Comparison of ENCODE assay signal across 28 mouse cellular contexts in the genomic region with DNA sequence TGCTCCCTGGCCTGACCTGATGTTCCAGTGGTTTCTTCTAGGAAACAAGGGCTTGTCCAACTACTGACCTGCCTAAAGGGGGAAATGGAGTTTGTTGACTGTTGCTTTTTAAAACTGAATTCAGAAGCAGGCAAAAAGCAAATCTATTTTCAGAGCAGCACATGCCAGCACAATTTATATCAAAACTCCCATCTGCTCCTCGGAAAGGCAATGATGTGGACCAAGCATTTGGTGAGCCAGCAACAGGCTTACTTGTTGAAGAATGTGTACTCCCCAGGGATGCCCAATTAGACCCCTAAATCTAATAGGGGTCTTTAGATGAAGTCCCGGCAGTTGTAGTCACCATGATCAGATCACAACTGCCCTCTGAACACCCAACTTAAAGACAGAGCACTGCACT.
DNase-seq lines count a peak whose midpoint lies in the region; ATAC-seq and TF ChIP-seq lines count a peak whose summit lies in the region.
"Had no signal": no experiment of that assay in that cellular context is flagged by ENCODE, and none has a peak within 500 bp of the region (broad histone marks: within the 10 kb centered on the region; RNA-seq: fewer than 3 reads in every experiment).

No protein-coding gene starts in this region.

- no peaks in the 10 kb centered on the region for H3K36me3 ChIP-seq in forebrain, postnatal 0 days (ENCODE audit: insufficient read depth)
- no peaks in the 10 kb centered on the region for H3K36me3 ChIP-seq in forebrain, embryonic 11.5 days (ENCODE audit: control insufficient read depth, insufficient read depth, low read length)
- H3K36me3 ChIP-seq: embryonic facial prominence, embryonic 13.5 days; embryonic facial prominence, embryonic 15.5 days; forebrain, embryonic 10.5 days; forebrain, embryonic 15.5 days; G1E had no signal

- no peak overlapping the region for H3K4me3 ChIP-seq in forebrain, postnatal 0 days (ENCODE audit: low read depth, low read length)
- no peak overlapping the region for H3K4me3 ChIP-seq in forebrain, embryonic 11.5 days (ENCODE audit: low read depth, low read length)
- no peak overlapping the region for H3K4me3 ChIP-seq in layer of hippocampus, adult 2 months
- H3K4me3 ChIP-seq: embryonic facial prominence, embryonic 13.5 days; embryonic facial prominence, embryonic 15.5 days; erythroblast, embryonic 14.5 days; forebrain, embryonic 10.5 days; forebrain, embryonic 13.5 days; forebrain, embryonic 15.5 days had no signal

- 56% methylated on average over 2 of the region's 2 CpGs for WGBS in forebrain, postnatal 0 days
- WGBS in forebrain, embryonic 11.5 days = 87% methylated on average over 2 of the region's 2 CpGs

- no peaks in the 10 kb centered on the region for H3K27me3 ChIP-seq in forebrain, postnatal 0 days (ENCODE audit: insufficient read depth, low read length)
- H3K27me3 ChIP-seq in forebrain, embryonic 11.5 days (ENCODE audit: control insufficient read depth, insufficient read depth, low read length) = no peaks in the 10 kb centered on the region
- H3K27me3 ChIP-seq: embryonic facial prominence, embryonic 15.5 days; forebrain, embryonic 13.5 days; forebrain, embryonic 15.5 days; Patski had no signal

- no peak for ATAC-seq in forebrain, postnatal 0 days
- no peak for ATAC-seq in forebrain, embryonic 11.5 days (replicated peaks; ENCODE audit: low FRiP score)
- ATAC-seq: activated CD4-positive, CD25-positive, alpha-beta regulatory T cell, adult 4 months; CD4-positive, CD25-positive, alpha-beta regulatory T cell, adult 4 months; forebrain, embryonic 13.5 days; forebrain, embryonic 15.5 days; Patski had no signal

- no peak overlapping the region for H3K9ac ChIP-seq in forebrain, postnatal 0 days
- no peak overlapping the region for H3K9ac ChIP-seq in forebrain, embryonic 11.5 days (ENCODE audit: low read length)
- H3K9ac ChIP-seq: embryonic facial prominence, embryonic 13.5 days; embryonic facial prominence, embryonic 15.5 days; forebrain, embryonic 13.5 days; forebrain, embryonic 15.5 days had no signal

- H3K27ac ChIP-seq in forebrain, postnatal 0 days (ENCODE audit: low read depth, low read length) = no peak overlapping the region
- no peak overlapping the region for H3K27ac ChIP-seq in forebrain, embryonic 11.5 days (ENCODE audit: low read depth, low read length)
- H3K27ac ChIP-seq in layer of hippocampus, adult 2 months = 0 out of 2 replicates have a peak overlapping the region, but pooled peaks have one; percentile 28
- H3K27ac ChIP-seq: embryonic facial prominence, embryonic 13.5 days; embryonic facial prominence, embryonic 15.5 days; forebrain, embryonic 10.5 days; forebrain, embryonic 13.5 days; forebrain, embryonic 15.5 days had no signal

- no peak overlapping the region for H3K4me2 ChIP-seq in forebrain, postnatal 0 days (ENCODE audit: low read depth)
- H3K4me2 ChIP-seq in forebrain, embryonic 11.5 days (ENCODE audit: low read depth, low read length, severe bottlenecking) = no peak overlapping the region
- H3K4me2 ChIP-seq: embryonic facial prominence, embryonic 13.5 days; embryonic facial prominence, embryonic 15.5 days; forebrain, embryonic 13.5 days; forebrain, embryonic 15.5 days had no signal

- TF ChIP-seq CTCF in forebrain, postnatal 0 days (IDR thresholded peaks at IDR 0.05; ENCODE audit: low read depth) = no peak
- no peak for TF ChIP-seq CTCF in layer of hippocampus, adult 2 months (conservative IDR thresholded peaks at IDR 0.05)

- DNase-seq in forebrain, postnatal 0 days = peak; percentile 37
- DNase-seq in forebrain, embryonic 11.5 days (ENCODE audit: low spot score) = no peak
- peak in 1 of 2 experiments; percentile 31 for DNase-seq in layer of hippocampus, adult 2 months (ENCODE audit: low spot score in 2 of 2)
- DNase-seq in layer of hippocampus, adult 11-12 months (ENCODE audit: low spot score) = no peak
- peak; percentile 49 to 63 for DNase-seq in right cerebral cortex, postnatal 10 days (ENCODE audit: low spot score in 2 of 2)
- DNase-seq in right cerebral cortex, postnatal 25 days = no peak
- DNase-seq in gastrocnemius, adult 8-10 months (ENCODE audit: low spot score in 2 of 2) = no peak
- DNase-seq: adrenal gland, adult 8-10 months; adrenal gland, postnatal 14 days; adrenal gland, postnatal 36 days; B cell, adult 2 months; cerebellum, adult 11 months; cerebellum, adult 18-20 months; cerebellum, adult 8-10 months; cerebellum, adult 9-11 months; cerebellum, postnatal 14 days; cerebellum, postnatal 36 days; embryo, embryonic 11 days had no signal

- no peaks in the 10 kb centered on the region for H3K9me3 ChIP-seq in forebrain, postnatal 0 days (ENCODE audit: low read length)
- H3K9me3 ChIP-seq in forebrain, embryonic 11.5 days (ENCODE audit: control insufficient read depth, low read length) = no peaks in the 10 kb centered on the region
- H3K9me3 ChIP-seq: embryonic facial prominence, embryonic 13.5 days; embryonic facial prominence, embryonic 15.5 days; forebrain, embryonic 10.5 days; forebrain, embryonic 13.5 days; forebrain, embryonic 15.5 days had no signal

- H3K4me1 ChIP-seq in forebrain, postnatal 0 days (ENCODE audit: insufficient read depth) = no peaks in the 10 kb centered on the region
- H3K4me1 ChIP-seq in forebrain, embryonic 11.5 days (replicated peaks; ENCODE audit: control insufficient read depth, insufficient read depth, low read length) = no peaks in the 10 kb centered on the region
- H3K4me1 ChIP-seq: embryonic facial prominence, embryonic 13.5 days; embryonic facial prominence, embryonic 15.5 days; forebrain, embryonic 15.5 days had no signal

Comparison
In these comparisons a context has a peak if more than half of its experiments do, and no peak if none do; other contexts are left out.
1. DNase-seq: peak in forebrain, postnatal 0 days (single experiment) and right cerebral cortex, postnatal 10 days (2 of 2); none in forebrain, embryonic 11.5 days (single experiment), layer of hippocampus, adult 11-12 months (single experiment), right cerebral cortex, postnatal 25 days (single experiment) and gastrocnemius, adult 8-10 months (0 of 2).